Mouse (Mus musculus): ENCODE data around the gene Olfm2.

DNA sequence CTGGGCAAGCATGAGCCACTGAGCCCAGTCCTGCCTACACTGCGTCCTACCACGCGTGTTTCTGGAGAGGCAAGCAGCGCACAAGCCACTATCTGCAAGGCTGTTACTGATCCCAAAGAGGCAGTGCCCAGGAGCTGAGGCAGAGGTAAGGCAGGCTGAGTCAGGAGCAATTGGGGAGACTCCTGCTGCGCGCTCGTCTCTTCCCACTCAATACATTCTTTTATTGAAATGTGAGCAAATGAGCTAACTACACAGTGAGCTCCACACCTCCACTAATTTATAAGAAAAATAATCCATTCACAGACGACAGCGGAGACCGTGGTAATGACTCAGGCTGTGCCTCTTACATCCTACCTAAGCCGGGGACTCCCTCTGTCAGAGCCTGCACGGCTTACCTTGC, 68.3 kb downstream of the Olfm2 start:
- TF ChIP-seq POLR2AphosphoS5 (IDR thresholded peaks at IDR 0.05; ENCODE audit: insufficient replicate concordance, low read depth, low read length), result no peak
- TF ChIP-seq CTCF (IDR thresholded peaks at IDR 0.05; ENCODE audit: low read depth, low read length), result no peak
- no peak for TF ChIP-seq GATA1 (IDR thresholded peaks at IDR 0.05; ENCODE audit: borderline replicate concordance, low read length)
- TF ChIP-seq TAL1 (conservative IDR thresholded peaks at IDR 0.05; ENCODE audit: low read depth, low read length), result no peak
- TF ChIP-seq GATA2 (IDR thresholded peaks at IDR 0.05; ENCODE audit: borderline replicate concordance, low read depth, low read length), result no peak

Measured in G1E (cell line).